Mouse (Mus musculus) kidney, postnatal 14 days (tissue): Measurements from ENCODE around the gene Uck1.

ENCODE experiments used
- DNase-seq: peaks from one replicate; pipeline ENCODE4 v3.0.0; 2022; ENCODE audit warnings: mixed read lengths

Uck1 gene

DNA sequence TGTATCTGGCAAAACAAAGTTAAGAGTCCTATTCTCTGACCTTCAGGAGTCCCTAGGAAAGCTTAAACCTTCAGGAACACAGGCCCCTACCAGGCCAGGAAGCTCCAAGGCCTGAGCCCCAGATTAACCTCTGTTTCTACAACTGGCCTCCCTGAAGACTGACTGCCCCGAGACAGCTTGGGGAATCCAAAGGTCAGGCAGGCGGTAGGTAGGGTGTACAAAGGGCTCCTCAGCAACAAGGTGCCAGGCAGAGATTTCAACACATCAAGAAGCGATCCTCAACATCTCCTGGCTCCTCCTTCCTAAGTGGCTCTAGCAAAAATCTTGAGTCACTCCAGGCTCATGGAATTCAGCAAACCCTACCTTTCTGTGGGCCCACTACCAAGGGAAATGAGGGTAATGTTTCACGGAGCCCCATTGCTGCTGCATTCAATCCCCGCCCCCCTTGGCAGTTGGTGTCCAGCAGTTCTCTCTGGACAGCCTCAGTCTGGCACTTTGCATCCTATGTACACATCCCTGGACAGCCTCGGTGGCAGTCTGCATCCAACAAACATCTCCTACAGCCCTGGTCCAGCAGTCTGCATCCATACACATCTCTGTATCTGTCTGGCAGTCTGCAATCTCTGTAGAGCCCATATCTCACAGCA lies 949 bp downstream of the Uck1 start:
- DNase-seq = peak; percentile 71

- DNase-seq = no peak
Observed at GRCm38 (mm10) chr2:32256273-32256672, 3.7 kb downstream of the Uck1 start.

GRCm38 (mm10) chr2:32254563-32254962 lies 5.4 kb downstream of the Uck1 start:
- no peak for DNase-seq

DNA sequence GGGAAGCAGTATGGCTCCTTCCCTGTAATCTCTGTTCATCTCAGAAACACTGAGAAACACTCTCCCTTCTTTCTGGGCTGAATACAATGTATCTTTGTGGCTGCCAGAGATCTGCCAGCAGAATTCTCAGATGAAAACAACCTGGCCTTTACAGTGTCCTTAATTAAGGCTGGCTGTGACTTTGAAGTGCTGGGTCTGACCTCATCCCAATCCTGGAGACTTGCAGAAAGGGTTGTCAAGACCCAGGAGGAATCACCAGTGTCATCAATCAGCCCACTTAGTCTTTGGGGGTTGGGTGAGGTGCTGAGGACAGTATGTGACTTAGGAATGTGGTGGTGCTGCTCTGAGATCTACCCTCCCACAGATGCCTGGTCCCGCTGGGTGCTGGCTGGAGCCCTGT lies 6.6 kb downstream of the Uck1 start:
- DNase-seq = no peak

DNA sequence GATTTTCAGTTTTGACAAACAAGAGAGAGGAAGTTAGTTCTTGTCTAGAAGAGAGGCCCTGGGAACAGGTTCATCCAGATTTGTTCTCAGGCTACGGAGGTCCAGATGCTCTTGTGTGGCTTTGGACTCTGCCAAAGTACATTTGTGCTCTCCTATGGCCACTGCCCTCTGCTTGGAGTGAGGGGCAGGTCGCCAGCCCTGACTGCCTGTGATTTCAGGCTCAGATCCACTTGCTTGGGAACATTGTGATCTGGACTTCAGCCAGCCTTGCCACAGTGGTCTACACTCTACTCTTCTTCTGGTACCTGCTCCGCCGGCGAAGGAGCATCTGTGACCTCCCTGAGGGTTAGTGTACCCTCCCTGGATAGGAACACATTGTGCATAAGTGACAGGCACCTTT lies 7.3 kb downstream of the Uck1 start:
- no peak for DNase-seq

GRCm38 (mm10) chr2:32251791-32252527 lies 8.0 kb downstream of the Uck1 start:
- no peak for DNase-seq

DNA sequence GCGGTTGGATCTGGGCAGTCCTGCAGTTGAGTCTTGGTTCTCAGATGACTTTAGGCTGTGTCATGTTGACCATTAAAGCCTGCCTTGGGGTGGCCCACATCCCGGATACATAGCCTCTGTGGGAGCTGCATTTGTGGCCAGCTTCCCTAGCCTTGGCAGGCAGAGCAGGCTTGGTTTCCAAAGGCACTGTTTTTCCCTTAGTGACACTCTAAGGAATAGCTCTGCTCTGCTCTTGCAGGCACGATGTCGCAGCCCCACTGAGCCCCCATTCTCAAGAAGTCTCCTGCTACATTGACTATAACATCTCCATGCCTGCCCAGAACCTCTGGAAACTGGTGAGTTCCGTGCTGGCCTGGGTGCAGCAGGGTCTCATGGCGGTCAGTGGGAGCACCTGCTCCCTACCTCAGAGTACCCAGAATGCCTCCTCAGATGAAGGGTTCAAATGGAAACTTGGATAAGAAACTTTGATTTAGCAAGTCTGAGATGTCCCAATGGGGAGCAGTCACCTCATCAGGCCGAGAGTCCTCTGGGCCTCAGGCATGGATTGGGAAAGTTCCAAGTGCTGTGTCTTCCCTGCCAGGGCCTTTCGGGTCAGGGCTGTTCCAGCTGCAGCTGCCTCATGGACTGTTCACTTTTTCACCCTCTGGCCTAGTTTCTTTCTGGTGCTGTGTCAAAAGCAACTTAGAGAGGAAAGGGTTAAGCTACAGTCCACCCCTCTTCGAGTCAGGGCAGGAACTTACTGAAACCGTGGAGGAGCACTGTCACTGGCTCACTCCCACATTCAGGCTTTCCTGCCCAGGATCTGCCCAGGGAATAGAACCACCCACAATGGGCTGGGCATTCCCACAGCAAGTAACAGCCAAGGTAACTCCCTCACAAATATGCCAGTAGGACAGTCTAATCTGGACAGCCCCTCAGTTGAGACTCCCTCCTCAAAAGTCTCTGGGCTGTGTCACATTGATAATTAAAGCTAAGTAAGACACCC lies 11.3 kb downstream of the Uck1 start:
- DNase-seq = peak; percentile 23

DNA sequence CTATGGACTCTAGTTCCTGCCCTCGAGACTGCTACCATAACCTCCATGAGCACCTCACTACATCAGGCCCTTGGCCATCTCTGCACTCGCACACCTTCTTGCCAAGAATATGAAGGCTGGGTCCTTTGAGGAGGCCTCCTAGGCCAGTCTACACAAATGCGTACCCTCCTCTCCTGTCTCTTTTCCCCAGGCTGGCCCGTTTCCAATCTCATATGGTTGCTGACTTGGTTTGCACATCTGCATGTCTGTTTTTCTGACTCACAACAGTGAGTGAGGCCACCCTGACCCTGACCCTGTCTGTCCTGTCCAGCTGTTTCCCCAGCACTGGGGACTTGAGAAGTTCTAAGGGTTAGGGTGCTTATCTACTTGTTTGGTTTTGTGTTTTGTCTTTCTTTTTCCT lies 13.2 kb downstream of the Uck1 start:
- DNase-seq = no peak

DNA sequence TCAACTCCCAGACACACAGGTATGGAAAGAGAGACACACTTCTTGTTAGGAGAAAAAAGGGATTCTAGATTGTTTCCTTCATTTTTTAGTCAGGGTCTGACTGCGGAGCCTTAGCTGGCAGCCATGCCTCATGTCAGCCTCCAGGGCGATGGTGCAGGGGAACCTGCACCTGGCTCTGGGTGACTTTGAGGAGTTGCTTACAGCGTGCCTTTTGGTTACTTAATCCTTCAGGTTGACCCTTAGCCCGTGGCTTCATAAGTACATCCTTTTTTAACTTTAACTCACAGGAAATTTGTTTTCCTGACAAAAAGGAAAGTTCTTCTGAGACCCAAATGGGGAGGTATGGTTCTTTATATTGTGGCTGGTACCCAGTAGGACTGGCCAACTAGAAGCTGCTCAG lies 17.0 kb downstream of the Uck1 start:
- no peak for DNase-seq

DNA sequence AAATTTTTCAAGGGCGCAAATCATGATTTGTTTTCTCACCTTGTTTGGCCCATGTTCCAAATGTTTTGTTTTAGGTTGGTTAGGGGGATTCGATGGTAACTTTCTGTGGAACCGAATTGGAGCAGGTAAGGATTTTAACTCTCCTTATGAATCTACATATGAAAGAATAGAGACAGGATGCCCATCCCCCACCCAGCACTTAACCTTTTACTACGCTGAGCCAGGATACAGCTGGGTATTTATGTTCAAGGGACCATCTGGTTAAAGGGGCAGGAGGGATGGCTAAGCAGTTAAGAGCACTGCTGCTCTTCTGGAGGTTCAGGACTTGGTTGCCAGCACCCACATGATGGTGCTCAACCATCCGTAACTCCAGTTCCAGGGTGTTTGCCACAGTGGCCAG lies 19.4 kb downstream of the Uck1 start:
- DNase-seq = no peak

DNA sequence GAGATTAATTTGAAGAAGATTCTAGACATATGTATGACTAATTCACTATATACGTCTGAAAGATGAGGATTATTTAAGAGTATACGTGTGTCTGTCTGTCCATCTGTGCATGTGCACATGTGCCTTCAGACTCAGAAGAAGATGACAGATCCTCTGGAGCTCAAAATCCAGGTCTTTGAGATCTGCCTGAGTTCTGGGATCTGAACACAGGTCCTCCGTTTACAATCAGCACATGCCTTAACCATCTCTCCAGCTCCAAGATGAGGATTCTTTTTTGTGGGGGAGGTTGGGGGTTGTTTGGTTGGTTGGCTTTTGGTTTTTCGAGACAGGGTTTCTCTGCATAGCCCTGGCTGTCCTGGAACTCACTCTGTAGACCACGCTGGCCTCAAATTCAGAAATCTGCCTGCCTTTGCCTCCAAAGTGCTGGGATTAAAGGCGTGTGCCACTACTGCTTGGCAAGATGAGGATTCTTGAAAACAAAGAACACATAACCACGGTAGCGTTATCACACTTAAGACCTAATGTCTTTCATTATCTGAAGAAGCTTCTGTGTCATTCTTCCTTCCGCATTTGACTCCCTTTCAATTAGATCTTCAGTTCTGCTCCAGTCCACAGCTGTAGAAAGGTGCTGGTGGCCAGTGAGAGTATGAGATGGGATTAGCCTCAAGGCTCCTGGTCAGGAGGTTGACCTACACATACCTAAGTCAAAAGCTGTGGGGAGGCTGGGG lies 21.1 kb downstream of the Uck1 start:
- DNase-seq = no peak

DNA sequence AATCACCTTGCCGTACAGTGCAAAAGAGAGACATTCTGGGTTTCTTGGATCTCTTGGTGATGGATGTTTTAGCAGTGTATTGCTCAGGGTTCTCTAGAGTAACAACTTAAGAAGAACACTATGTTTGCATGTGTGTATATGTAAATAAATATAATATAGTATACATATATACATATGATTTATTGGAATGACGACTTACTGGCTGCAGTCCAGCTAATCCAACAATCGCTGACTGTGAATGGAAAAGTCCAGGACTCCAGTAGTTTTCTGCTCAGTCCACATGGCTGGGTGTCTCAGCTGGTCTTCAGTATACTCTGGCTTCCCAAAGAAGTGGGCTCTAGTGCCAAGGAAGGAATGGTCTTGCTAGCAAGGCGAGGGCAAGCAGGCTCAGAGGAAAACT lies 22.4 kb downstream of the Uck1 start:
- DNase-seq = no peak

GRCm38 (mm10) chr2:32236760-32237487 lies 23.0 kb downstream of the Uck1 start:
- peak; percentile 72 for DNase-seq

- peak; percentile 96 for DNase-seq
Observed at GRCm38 (mm10) chr2:32235886-32236759, 23.8 kb downstream of the Uck1 start, which contains the start of gene Pomt1. TSS of gene Pomt1 (plus strand) at chr2:32236590.

GRCm38 (mm10) chr2:32235433-32235832 lies 24.5 kb downstream of the Uck1 start:
- DNase-seq = no peak

DNA sequence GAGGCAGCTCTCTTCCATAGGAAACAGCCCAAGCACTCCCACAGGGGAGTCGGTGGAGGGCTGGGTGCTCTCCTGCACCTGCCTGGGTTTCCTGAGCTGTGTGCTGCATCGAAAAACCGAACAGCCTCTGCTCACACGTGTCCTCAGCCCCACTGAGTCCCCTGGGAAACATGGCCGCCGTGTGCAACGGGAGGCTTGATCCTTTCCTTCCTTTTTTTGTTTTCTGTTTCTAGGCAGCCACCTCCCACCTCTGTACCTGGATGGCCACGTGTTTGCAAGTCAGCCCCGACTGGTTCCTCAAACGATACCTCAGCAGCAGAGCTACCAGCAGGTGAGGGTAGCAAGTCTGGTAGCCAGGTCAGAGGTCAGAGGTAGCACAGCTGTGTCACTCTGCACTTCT lies 37.9 kb downstream of the Uck1 start:
- no peak for DNase-seq

- no peak for DNase-seq
Observed at GRCm38 (mm10) chr2:32221577-32221976, 38.4 kb downstream of the Uck1 start.

DNA sequence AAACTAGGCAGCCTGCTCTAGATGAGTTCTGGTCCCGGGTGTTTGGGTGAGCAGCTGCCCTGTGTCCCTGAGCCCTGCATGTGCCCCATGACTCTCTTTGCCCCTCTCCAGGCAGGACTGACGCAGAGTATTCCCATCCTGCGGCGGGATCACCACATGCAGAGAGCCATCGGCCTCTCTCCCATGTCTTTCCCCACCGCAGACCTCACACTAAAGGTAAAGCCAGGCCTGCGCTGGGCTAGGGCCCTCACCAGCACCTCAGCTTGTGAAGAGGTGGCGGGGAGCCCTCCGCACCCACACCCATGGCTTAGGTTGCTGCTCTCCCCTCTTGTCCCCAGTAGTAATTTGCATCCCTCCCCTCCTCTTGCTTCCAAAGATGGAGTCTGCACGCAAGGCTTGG lies 39.0 kb downstream of the Uck1 start:
- DNase-seq = no peak

DNA sequence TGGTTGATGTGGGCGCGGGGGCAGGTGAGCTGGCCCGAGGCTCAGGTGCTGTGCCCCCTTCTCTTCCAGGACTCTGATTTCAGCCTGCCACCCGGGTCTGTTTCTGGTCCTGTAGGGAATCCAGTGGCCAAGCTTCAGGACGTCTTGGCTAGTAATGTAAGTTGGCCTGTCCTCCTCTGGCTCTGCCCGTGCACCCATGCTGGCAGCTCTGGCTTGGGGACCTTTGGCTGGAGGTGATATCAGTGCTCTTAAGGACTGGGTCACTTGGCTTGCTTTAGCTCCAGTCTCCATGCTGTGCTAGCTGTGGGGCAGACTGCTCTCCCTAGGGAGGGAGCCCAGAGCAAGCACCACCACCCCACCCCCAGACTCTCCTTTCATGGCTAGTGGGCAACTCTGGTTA lies 39.9 kb downstream of the Uck1 start:
- DNase-seq = no peak

GRCm38 (mm10) chr2:32219501-32219900 lies 40.5 kb downstream of the Uck1 start:
- DNase-seq = no peak
